Mouse (Mus musculus) liver, adult (tissue): ENCODE results near the gene Epb41l2.

Source experiments
- GATA4 ChIP-seq: IDR thresholded peaks from 2 replicates; pipeline ENCODE4 v1.6.1; 2014; ENCODE audit warnings: mild to moderate bottlenecking, low read length; ENCODE audit not compliant: insufficient replicate concordance

The Epb41l2 gene

GRCm38 (mm10) chr10:25457118-25457517 lies 97.5 kb downstream of the Epb41l2 start:
- no peak for TF ChIP-seq GATA4

- TF ChIP-seq GATA4, result no peak
Observed at GRCm38 (mm10) chr10:25457996-25458395, 98.4 kb downstream of the Epb41l2 start.

GRCm38 (mm10) chr10:25461832-25462231 lies 102.2 kb downstream of the Epb41l2 start:
- TF ChIP-seq GATA4, result no peak

- TF ChIP-seq GATA4, result no peak
Observed at GRCm38 (mm10) chr10:25462669-25463068, 103.1 kb downstream of the Epb41l2 start.

GRCm38 (mm10) chr10:25466493-25466892 lies 106.9 kb downstream of the Epb41l2 start:
- no peak for TF ChIP-seq GATA4

- TF ChIP-seq GATA4, result no peak
Observed at GRCm38 (mm10) chr10:25471944-25472343, 112.3 kb downstream of the Epb41l2 start.

GRCm38 (mm10) chr10:25479716-25480115 lies 120.1 kb downstream of the Epb41l2 start:
- TF ChIP-seq GATA4, result no peak

GRCm38 (mm10) chr10:25482791-25483190 lies 123.2 kb downstream of the Epb41l2 start:
- no peak for TF ChIP-seq GATA4

- TF ChIP-seq GATA4, result no peak
Observed at GRCm38 (mm10) chr10:25488456-25488855, 128.9 kb downstream of the Epb41l2 start.

- no peak for TF ChIP-seq GATA4
Observed at GRCm38 (mm10) chr10:25499323-25500071, 139.9 kb downstream of the Epb41l2 start.

GRCm38 (mm10) chr10:25503250-25503649 lies 143.7 kb downstream of the Epb41l2 start:
- TF ChIP-seq GATA4, result no peak

- TF ChIP-seq GATA4, result no peak
Observed at GRCm38 (mm10) chr10:25513821-25514220, 154.2 kb downstream of the Epb41l2 start.

- TF ChIP-seq GATA4, result peak; percentile 100
Observed at GRCm38 (mm10) chr10:25519954-25520353, 160.4 kb downstream of the Epb41l2 start.

- no peak for TF ChIP-seq GATA4
Observed at GRCm38 (mm10) chr10:25520428-25520827, 160.8 kb downstream of the Epb41l2 start.

- TF ChIP-seq GATA4, result no peak
Observed at GRCm38 (mm10) chr10:25523727-25524126, 164.1 kb downstream of the Epb41l2 start.

- TF ChIP-seq GATA4, result no peak
Observed at GRCm38 (mm10) chr10:25526156-25526555, 166.6 kb downstream of the Epb41l2 start.

GRCm38 (mm10) chr10:25526622-25527021 lies 167.0 kb downstream of the Epb41l2 start:
- TF ChIP-seq GATA4, result no peak
